Mouse (Mus musculus) midbrain, embryonic 16.5 days (tissue): ENCODE results near the gene Apc2. TPM values are rescaled to one million over a fixed set of nuclear protein-coding genes. Genes with fewer than 3 reads are reported as not detected.
A peak's percentile ranks its signal among the peaks of the same experiment; 100 is the strongest.

ENCODE experiments used
- ATAC-seq: fragments of 200-750 bp; cut with Nextera tagmentation; 2 replicates; pipeline ENCODE4 v1.8.0; 2017; ENCODE audit warnings: moderate TSS enrichment
- H3K27ac ChIP-seq: fragments of 300-500 bp; sonication (generic); 2 replicates; pipeline ENCODE4 v1.5.1; 2014; ENCODE audit warnings: mild to moderate bottlenecking, low read length, mixed read lengths
- H3K27me3 ChIP-seq: fragments of 300-500 bp; sonication (generic); 2 replicates; pipeline ENCODE4 v1.6.1; 2014; ENCODE audit warnings: low read depth, low read length, mixed read lengths; ENCODE audit not compliant: control insufficient read depth, insufficient read depth
- H3K36me3 ChIP-seq: fragments of 300-500 bp; sonication (generic); 2 replicates; pipeline ENCODE4 v1.6.1; 2014; ENCODE audit warnings: mild to moderate bottlenecking, low read length, moderate library complexity, mixed read lengths; ENCODE audit not compliant: control insufficient read depth, insufficient read depth
- H3K4me1 ChIP-seq: fragments of 300-500 bp; sonication (generic); 2 replicates; pipeline ENCODE4 v1.6.1; 2014; ENCODE audit warnings: mild to moderate bottlenecking, low read length, mixed read lengths; ENCODE audit not compliant: control insufficient read depth, insufficient read depth
- H3K4me2 ChIP-seq: fragments of 300-500 bp; sonication (generic); 2 replicates; pipeline ENCODE4 v1.6.1; 2014; ENCODE audit warnings: mild to moderate bottlenecking, low read length, mixed read lengths
- H3K4me3 ChIP-seq: fragments of 300-500 bp; sonication (generic); 2 replicates; pipeline ENCODE4 v1.5.1; 2014; ENCODE audit warnings: low read depth, mild to moderate bottlenecking, low read length, moderate library complexity, mixed read lengths
- H3K9ac ChIP-seq: fragments of 300-500 bp; sonication (generic); 2 replicates; pipeline ENCODE4 v1.6.1; 2014; ENCODE audit warnings: low read depth, low read length, mixed read lengths
- H3K9me3 ChIP-seq: fragments of 300-500 bp; sonication (generic); replicated peaks from 2 replicates; pipeline ENCODE4 v1.6.1; 2014; ENCODE audit warnings: mild to moderate bottlenecking, low read length, mixed read lengths; ENCODE audit not compliant: control insufficient read depth, poor library complexity, severe bottlenecking
- WGBS: fragments of 180-500 bp; shearing (Covaris S2); extraction: QIAGEN DNeasy Blood & Tissue Kit; methylation state at CpG from one replicate; pipeline ENCODE4 v1.1.7; 2014; 5-methylcytosine and 5-hydroxymethylcytosine counted together
- polyA plus RNA-seq: library from polyadenylated mRNA; unstranded; fragments of >200 nt; fragmentation: Nextera tagmentation; extraction: Ambion mirVana; gene quantifications from 2 replicates; pipeline ENCODE4 v1.2.1, GENCODE M21; 2015

Apc2 gene
- polyA plus RNA-seq, 1 experiment from 2014 or later: 172 TPM

DNA sequence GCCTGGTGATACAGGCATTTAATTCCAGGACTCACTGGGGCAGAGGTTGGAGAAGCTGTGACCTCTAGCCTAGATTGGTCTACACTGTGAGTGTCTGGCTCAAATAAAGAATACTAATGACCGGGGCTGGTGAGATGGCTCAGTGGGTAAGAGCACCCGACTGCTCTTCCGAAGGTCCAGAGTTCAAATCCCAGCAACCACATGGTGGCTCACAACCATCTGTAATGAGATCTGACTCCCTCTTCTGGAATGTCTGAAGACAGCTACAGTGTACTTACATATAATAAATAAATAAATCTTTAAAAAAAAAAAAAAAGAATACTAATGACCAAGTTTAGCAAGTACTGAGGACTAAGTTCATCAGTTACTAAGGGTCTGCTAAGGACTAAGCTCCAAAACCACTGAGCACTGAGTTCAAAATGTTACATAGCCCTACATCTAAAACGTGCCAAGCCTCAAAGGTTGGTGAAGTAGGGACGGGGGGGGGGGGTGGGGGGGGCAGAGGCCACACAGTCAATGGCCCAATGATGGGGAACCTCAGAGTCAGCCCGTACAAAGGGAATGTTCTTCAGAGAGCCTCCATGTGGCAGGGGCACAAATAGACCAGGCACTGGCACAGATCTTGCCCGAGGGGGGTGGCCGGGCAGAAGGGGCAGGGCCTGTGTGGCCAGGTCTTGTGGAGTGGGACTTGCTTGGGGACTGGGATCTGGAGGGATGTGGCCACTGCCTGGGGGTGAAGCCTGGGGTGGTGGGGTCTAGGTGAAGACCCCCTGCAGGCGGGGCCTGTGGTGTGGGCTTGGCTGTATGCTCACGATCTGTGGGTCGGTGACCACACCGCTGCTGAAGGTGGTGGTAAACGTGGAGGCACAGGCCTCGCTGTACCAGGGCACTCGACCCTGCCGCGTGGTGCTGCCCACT is 28.6 kb downstream of the Apc2 start:
- no peak for ATAC-seq
- H3K9ac ChIP-seq: no peak overlapping the region
- WGBS: 86% methylated on average over 17 of the region's 17 CpGs
- H3K4me1 ChIP-seq: peaks cover 19% of the 10 kb centered on the region
- no peaks in the 10 kb centered on the region for H3K36me3 ChIP-seq
- no peaks in the 10 kb centered on the region for H3K9me3 ChIP-seq
- peak overlapping the region; percentile 76 for H3K4me2 ChIP-seq
- no peak overlapping the region for H3K27ac ChIP-seq
- H3K27me3 ChIP-seq: no peaks in the 10 kb centered on the region
- H3K4me3 ChIP-seq: no peak overlapping the region

DNA sequence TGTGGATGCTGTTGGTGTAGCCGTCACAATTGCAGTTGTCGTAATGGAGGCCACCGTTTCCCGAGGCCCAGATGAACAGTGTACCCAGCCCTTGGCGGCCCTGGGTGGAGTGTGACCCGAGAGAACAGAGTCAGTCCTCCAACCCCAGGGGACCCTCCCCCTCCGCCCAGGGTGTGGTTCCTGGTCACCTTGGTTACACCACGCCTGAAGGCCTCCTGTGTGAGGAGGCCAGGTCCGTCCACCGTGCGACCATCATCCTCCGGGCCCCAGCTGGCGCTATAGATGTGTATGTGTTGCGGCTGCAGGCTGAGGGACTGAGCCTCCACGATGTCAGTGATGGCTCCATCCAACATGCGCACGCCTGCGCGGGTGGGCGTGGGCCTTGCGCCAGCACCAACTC is 29.3 kb downstream of the Apc2 start:
- WGBS: 86% methylated on average over 21 of the region's 21 CpGs
- no peak overlapping the region for H3K4me2 ChIP-seq
- no peak for ATAC-seq

DNA sequence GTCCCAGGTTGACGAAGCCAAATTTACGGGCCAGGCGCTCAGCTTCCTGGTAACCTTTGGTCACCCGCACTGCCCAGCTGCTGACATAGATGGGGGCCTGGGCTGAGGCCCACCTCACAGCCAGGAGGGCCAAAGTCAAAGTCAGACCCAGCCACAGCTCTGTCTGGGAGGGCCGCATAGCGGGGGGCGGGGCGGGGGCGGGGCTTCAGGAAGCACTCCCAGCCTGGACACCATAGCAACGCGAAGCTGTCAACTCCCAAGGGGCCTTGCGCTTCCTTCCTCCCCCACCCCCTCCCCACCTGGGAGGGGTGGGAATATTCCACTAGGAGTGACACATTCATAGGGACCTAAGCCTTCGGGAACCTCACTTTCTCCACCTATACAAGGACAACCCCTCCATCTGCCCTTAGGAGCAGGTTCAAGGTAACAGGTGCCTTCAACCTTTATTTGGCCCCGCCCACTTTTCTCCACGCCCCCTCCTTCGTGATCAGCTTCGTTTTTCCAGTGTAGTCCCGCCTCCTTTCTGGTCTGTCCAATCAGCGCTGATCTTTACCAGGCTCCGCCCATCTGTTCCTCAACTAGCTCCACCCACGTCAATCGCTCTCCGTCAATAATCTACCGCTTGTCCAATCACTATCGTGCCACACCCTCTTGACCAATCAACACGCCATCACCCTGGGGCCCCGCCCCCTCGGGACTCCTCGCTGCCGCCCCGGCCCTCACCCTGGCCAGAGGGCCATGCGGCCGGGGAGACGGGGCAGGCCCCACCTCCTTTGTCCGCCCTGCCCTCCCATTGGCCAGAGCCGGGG is 33.7 kb downstream of the Apc2 start, which contains the start of the genes Pcsk4 and Reep6:
TSS of gene Pcsk4 (minus strand) at position 226 of the 809 bp plus-strand sequence.
TSS of gene Reep6 (plus strand) at position 681 of the 809 bp plus-strand sequence.
- no peaks in the 10 kb centered on the region; the same call in 1 of the 2 replicates for H3K27me3 ChIP-seq
- no peak within 1 kb of the TSS for H3K27ac ChIP-seq
- H3K9me3 ChIP-seq: no peaks in the 10 kb centered on the region
- peaks cover 8% of the 10 kb centered on the region; the same call in 1 of the 2 replicates for H3K4me1 ChIP-seq
- H3K4me3 ChIP-seq: peak within 1 kb of the TSS; percentile 40
- H3K36me3 ChIP-seq: no peaks in the 10 kb centered on the region
- WGBS: 5% methylated on average over 35 of the region's 36 CpGs
- H3K9ac ChIP-seq: peak within 1 kb of the TSS; percentile 51
- H3K4me2 ChIP-seq: peak within 1 kb of the TSS; percentile 79
- ATAC-seq: peak; percentile 93

More for the DNA sequence above, 29.3 kb downstream of the Apc2 start:
- peaks cover 15% of the 10 kb centered on the region for H3K4me1 ChIP-seq
- H3K9me3 ChIP-seq: no peaks in the 10 kb centered on the region
- H3K9ac ChIP-seq: no peak overlapping the region
- no peaks in the 10 kb centered on the region for H3K27me3 ChIP-seq
- no peaks in the 10 kb centered on the region for H3K36me3 ChIP-seq
- no peak overlapping the region for H3K4me3 ChIP-seq
- no peak overlapping the region for H3K27ac ChIP-seq

DNA sequence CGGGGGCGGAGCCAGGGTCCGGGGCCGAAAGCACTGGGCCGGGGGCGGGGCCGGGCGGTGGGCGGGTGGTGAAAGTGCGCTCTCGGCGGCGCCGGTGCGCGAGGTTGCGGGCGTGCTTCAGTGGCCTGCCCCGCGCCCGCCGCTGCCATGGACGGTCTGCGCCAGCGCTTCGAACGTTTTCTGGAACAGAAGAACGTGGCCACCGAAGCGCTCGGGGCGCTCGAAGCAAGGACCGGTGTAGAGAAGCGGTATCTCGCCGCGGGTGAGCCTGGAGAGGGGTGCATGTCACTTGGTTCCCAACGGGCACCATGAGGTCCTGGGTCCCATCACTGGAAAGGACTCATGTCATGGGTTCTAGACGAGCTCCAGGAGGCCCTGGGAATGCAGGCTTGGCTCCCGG is 34.3 kb downstream of the Apc2 start:
- H3K36me3 ChIP-seq: no peaks in the 10 kb centered on the region
- WGBS: 2% methylated on average over 36 of the region's 41 CpGs
- peak overlapping the region; percentile 40 for H3K4me3 ChIP-seq
- H3K4me1 ChIP-seq: peaks cover 8% of the 10 kb centered on the region; the same call in 1 of the 2 replicates
- H3K4me2 ChIP-seq: peak overlapping the region; percentile 79
- peak overlapping the region; percentile 51 for H3K9ac ChIP-seq
- H3K27me3 ChIP-seq: no peaks in the 10 kb centered on the region; the same call in 1 of the 2 replicates
- no peak; the same call in 1 of the 2 replicates for ATAC-seq
- no peak overlapping the region for H3K27ac ChIP-seq
- H3K9me3 ChIP-seq: no peaks in the 10 kb centered on the region

DNA sequence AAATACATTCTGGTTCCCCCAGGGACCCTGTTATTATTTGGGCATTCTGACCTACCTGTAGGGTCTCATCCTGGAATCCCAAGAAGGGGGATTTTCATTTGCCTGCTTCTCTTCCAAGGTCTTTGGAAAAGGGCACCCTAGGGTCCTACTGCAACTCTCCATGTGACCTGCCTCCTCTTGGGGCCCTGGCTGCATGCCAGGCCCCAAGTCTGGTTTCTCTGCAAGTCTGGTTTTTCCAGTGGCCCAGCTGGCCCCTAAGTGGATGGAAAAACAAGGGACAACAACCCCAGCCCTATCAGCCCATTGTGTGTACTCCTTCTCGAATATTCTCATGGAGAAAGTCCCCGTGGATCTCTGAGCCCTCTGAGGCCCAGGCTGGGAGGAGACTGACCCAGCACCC is 35.1 kb downstream of the Apc2 start:
- H3K27ac ChIP-seq: no peak overlapping the region
- no peak overlapping the region for H3K4me3 ChIP-seq
- WGBS: 66% methylated on average over 2 of the region's 2 CpGs
- H3K9me3 ChIP-seq: no peaks in the 10 kb centered on the region
- no peak for ATAC-seq
- H3K4me2 ChIP-seq: no peak overlapping the region
- H3K27me3 ChIP-seq: no peaks in the 10 kb centered on the region; the same call in 1 of the 2 replicates
- H3K9ac ChIP-seq: no peak overlapping the region
- H3K36me3 ChIP-seq: no peaks in the 10 kb centered on the region
- H3K4me1 ChIP-seq: peaks cover 8% of the 10 kb centered on the region; the same call in 1 of the 2 replicates

DNA sequence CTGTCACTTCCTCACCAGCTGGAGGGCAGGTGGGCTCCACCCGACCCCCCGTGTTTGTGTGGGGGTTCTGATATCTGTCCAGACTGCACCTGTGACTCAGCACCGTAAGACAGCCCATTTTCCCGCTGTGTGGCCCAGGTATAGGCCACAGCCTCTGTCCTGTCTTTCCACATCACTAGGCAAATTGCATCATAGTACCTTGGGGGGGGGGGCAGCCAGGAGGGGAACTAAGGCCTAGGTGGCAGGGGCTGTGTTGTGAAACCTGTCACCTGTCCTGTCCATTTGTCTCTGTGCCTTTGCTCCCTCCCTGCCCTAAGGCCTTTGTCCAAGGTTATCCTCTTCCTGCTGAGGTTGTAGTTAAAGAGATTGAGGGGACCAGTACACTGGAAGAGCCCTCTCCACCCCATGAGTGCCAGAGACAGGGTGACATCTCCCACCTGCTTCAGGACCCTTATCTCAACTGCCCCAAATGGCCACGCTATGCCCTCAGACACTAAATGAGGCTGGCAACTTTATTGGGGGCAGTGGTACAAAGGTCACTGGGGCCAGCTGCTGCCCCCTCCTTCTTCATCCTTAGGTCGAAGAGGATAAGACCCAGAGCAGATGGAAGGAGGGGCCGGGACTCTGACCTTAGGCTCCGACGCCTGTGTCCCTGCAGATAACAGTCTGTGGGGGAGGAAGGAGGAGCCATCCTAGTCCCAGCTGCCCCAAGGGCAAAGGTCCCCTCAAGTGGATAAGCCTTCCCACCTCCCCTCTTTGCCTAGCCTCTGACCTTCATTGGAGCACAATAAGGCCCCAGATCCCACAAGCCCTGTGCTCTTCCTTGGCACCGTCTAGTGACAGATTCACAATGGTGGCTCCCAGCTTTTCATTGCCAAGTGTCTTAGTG is 36.1 kb downstream of the Apc2 start:
- no peak overlapping the region for H3K9ac ChIP-seq
- H3K9me3 ChIP-seq: no peaks in the 10 kb centered on the region
- ATAC-seq: no peak
- H3K36me3 ChIP-seq: no peaks in the 10 kb centered on the region
- no peak overlapping the region for H3K27ac ChIP-seq
- H3K4me3 ChIP-seq: no peak overlapping the region
- H3K4me2 ChIP-seq: no peak overlapping the region
- peaks cover 8% of the 10 kb centered on the region; the same call in 1 of the 2 replicates for H3K4me1 ChIP-seq
- H3K27me3 ChIP-seq: no peaks in the 10 kb centered on the region; the same call in 1 of the 2 replicates
- WGBS: 70% methylated on average over 10 of the region's 10 CpGs

DNA sequence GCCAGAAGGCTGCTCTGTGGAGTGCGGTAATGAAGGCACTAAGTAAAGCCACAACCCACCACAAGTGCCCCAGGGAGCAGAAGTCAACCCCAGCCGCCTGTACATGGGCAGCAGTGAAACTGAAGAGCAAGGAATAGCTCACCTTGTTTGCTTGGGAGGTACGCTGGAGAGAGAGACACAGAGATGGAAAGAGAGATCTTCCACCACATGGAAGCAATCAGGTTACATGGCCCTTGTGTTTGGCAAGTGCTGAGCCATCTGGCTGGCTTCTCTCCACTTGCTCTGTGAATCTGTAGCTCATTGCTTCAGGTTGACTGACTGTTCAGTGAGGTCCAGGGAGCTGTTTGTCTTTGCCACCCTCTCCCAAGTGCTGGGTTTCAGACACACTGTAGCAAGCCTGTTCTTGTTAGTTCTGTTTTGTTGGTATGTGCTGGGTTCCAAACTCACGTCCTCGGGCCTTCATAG is 36.8 kb downstream of the Apc2 start:
- no peaks in the 10 kb centered on the region for H3K9me3 ChIP-seq
- no peak overlapping the region for H3K27ac ChIP-seq
- H3K4me2 ChIP-seq: no peak overlapping the region
- no peaks in the 10 kb centered on the region for H3K36me3 ChIP-seq
- no peak for ATAC-seq
- peaks cover 8% of the 10 kb centered on the region; the same call in 1 of the 2 replicates for H3K4me1 ChIP-seq
- WGBS: 91% methylated on average over 5 of the region's 5 CpGs
- no peak overlapping the region for H3K9ac ChIP-seq
- H3K4me3 ChIP-seq: no peak overlapping the region
- H3K27me3 ChIP-seq: no peaks in the 10 kb centered on the region; the same call in 1 of the 2 replicates

DNA sequence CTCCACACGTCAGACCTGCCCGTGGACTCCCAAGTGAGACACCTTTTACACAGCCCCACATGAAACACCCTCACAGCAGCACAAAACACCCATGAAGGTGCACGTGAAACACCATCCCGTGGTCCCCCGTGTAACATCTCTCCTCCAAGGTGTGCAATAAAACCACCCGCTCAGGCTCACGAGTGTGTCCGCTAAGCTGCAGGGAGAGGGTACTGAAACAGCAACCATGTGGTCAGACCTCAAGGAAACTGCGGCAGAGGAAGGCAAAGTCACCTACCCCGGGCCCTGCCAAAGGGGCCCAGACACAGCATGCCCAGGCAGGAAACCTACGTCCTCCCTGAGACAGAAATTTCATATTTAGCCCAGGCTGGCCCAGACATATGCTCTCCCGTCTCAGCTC is 40.5 kb downstream of the Apc2 start:
- Histone ChIP-seq H3K9ac (no peak overlapping the region), H3K9me3 (no peaks in the 10 kb centered on the region), H3K27ac (no peak overlapping the region), H3K36me3 (no peaks in the 10 kb centered on the region), H3K4me3 (no peak overlapping the region), H3K4me2 (no peak overlapping the region), H3K27me3 (peaks cover 10% of the 10 kb centered on the region), H3K4me1 (no peaks in the 10 kb centered on the region)
- 88% methylated on average over 12 of the region's 12 CpGs for WGBS
- no peak for ATAC-seq
